Mouse (Mus musculus) lung, embryonic 14.5 days (tissue): ENCODE measurements around the gene Alcam. TPM values are rescaled to one million over a fixed set of nuclear protein-coding genes. Genes with fewer than 3 reads are reported as not detected.
A peak's percentile ranks its signal among the peaks of the same experiment; 100 is the strongest.

Experiments used
- ATAC-seq: fragments of 200-750 bp; cut with Nextera tagmentation; 2 replicates; pipeline ENCODE4 v1.8.0; 2017; ENCODE audit warnings: mild to moderate bottlenecking, moderate TSS enrichment, moderate library complexity; ENCODE audit not compliant: insufficient read depth
- DNase-seq: peaks from one replicate; pipeline ENCODE4 v3.0.0-alpha.2; 2015
- H3K27ac ChIP-seq: fragments of 300-500 bp; sonication (generic); 2 replicates; pipeline ENCODE4 v1.5.1; 2014; ENCODE audit warnings: low read depth, mild to moderate bottlenecking, moderate library complexity
- H3K27me3 ChIP-seq: fragments of 300-500 bp; sonication (generic); 2 replicates; pipeline ENCODE4 v1.6.1; 2014; ENCODE audit warnings: low read length, control low read depth; ENCODE audit not compliant: insufficient read depth
- H3K36me3 ChIP-seq: fragments of 300-500 bp; sonication (generic); 2 replicates; pipeline ENCODE4 v1.6.1; 2014; ENCODE audit warnings: control low read depth; ENCODE audit not compliant: insufficient read depth
- H3K4me1 ChIP-seq: fragments of 300-500 bp; sonication (generic); 2 replicates; pipeline ENCODE4 v1.6.1; 2014; ENCODE audit warnings: antibody characterized with exemption, control low read depth; ENCODE audit not compliant: insufficient read depth
- H3K4me2 ChIP-seq: fragments of 300-500 bp; sonication (generic); 2 replicates; pipeline ENCODE4 v1.6.1; 2014; ENCODE audit warnings: mild to moderate bottlenecking
- H3K4me3 ChIP-seq: fragments of 300-500 bp; sonication (generic); 2 replicates; pipeline ENCODE4 v1.5.1; 2014; ENCODE audit warnings: low read depth, low read length
- H3K9ac ChIP-seq: fragments of 300-500 bp; sonication (generic); 2 replicates; pipeline ENCODE4 v1.6.1; 2014
- H3K9me3 ChIP-seq: fragments of 300-500 bp; sonication (generic); 2 replicates; pipeline ENCODE4 v1.6.1; 2016; ENCODE audit warnings: low read depth, low read length, control low read depth
- CTCF ChIP-seq: IDR thresholded peaks from 2 replicates; pipeline ENCODE4 v1.5.1; 2016; ENCODE audit warnings: antibody characterized with exemption, low read depth
- WGBS: fragments of 180-500 bp; shearing (Covaris S2); extraction: QIAGEN DNeasy Blood & Tissue Kit; methylation state at CpG from one replicate; pipeline ENCODE4 v1.1.7; 2014; 5-methylcytosine and 5-hydroxymethylcytosine counted together
- polyA plus RNA-seq: library from polyadenylated mRNA; unstranded; fragments of >200 nt; fragmentation: Nextera tagmentation; extraction: Ambion mirVana; gene quantifications from 2 replicates; pipeline ENCODE4 v1.2.1, GENCODE M21; 2014

Gene Alcam
- polyA plus RNA-seq, 1 experiment from 2014 or later: 52.0 TPM

DNA sequence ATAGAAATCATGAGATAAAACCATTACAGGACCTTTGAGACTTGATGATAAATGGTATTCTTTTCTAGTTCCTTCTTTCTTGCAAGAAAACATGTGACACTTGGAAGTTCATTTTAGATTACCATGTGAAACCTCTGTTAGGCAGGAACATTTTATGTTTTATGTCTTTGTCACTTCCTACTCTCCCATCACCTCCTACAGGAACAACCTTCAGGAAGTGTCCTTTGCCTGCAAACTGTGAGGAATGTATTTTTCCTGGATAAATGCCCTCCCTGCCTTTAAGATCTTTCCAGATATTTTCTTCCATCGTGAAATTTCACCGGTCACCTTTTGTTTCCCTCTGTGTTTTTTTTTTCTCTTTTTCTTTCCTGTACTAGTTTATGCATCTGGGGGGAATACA is 17.0 kb upstream of the Alcam start:
- no peaks in the 10 kb centered on the region for H3K36me3 ChIP-seq
- H3K4me1 ChIP-seq: no peaks in the 10 kb centered on the region
- 33% methylated on average over 2 of the region's 2 CpGs for WGBS
- H3K9me3 ChIP-seq: no peaks in the 10 kb centered on the region
- TF ChIP-seq CTCF: no peak
- H3K27me3 ChIP-seq: no peaks in the 10 kb centered on the region
- no peak overlapping the region for H3K4me2 ChIP-seq
- H3K4me3 ChIP-seq: no peak overlapping the region
- no peak overlapping the region for H3K27ac ChIP-seq
- no peak overlapping the region for H3K9ac ChIP-seq
- ATAC-seq (no peak), DNase-seq (no peak)

GRCm38 (mm10) chr16:52470226-52470625 is 16.4 kb upstream of the Alcam start:
- 77% methylated on average over 3 of the region's 3 CpGs for WGBS
- H3K4me2 ChIP-seq: no peak overlapping the region
- no peaks in the 10 kb centered on the region for H3K27me3 ChIP-seq
- H3K9me3 ChIP-seq: no peaks in the 10 kb centered on the region
- no peak overlapping the region for H3K4me3 ChIP-seq
- H3K27ac ChIP-seq: no peak overlapping the region
- no peaks in the 10 kb centered on the region for H3K4me1 ChIP-seq
- H3K36me3 ChIP-seq: no peaks in the 10 kb centered on the region
- ATAC-seq (no peak), DNase-seq (no peak)
- no peak for TF ChIP-seq CTCF
- H3K9ac ChIP-seq: no peak overlapping the region

DNA sequence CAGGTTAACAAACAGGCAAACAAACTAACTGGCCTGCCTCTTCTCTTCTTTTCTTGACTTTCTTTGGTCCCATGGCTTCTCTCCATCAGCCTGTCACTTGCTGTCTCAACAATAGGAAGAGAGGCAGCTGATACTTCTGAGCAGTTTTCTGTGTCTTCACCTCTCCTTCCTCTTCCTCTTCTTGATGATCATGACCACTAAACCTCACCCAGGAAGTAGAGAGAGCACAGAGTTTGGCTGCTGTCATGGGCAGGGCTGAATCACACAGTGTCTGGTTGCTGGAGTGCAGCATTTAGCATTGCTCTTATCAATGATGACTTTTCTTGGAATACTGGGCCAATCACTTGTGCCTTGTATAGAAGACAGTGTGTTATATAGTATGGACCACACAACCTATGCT is 14.6 kb upstream of the Alcam start:
- Histone ChIP-seq H3K36me3 (no peaks in the 10 kb centered on the region), H3K4me2 (no peak overlapping the region), H3K9me3 (no peaks in the 10 kb centered on the region), H3K4me1 (no peaks in the 10 kb centered on the region), H3K27me3 (no peaks in the 10 kb centered on the region), H3K27ac (no peak overlapping the region), H3K9ac (no peak overlapping the region), H3K4me3 (no peak overlapping the region)
- TF ChIP-seq CTCF: no peak
- DNase-seq (no peak), ATAC-seq (no peak)

DNA sequence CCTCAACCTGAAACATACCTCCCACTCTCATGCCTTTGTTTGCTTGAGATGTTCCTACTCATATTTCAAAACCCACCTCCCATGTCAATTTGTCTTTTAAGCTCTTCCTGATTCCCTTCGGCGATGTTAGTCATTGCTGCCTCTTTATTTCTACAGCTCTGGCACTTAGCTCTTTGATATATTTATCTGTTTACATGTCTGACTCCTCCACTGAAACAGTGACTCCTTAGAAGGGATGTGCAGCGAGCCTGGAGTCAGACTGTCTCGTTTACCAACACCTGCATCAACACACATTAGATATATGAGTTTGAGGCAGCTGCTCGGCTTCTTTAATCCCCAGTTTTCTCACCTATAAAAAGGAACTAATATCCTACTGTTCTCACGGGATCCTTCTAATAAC is 12.9 kb upstream of the Alcam start:
- TF ChIP-seq CTCF: no peak
- Histone ChIP-seq H3K4me3 (no peak overlapping the region), H3K27me3 (no peaks in the 10 kb centered on the region), H3K9me3 (no peaks in the 10 kb centered on the region), H3K4me2 (no peak overlapping the region), H3K4me1 (no peaks in the 10 kb centered on the region), H3K27ac (no peak overlapping the region), H3K9ac (no peak overlapping the region), H3K36me3 (no peaks in the 10 kb centered on the region)
- WGBS: 55% methylated on average over 6 of the region's 6 CpGs
- ATAC-seq: no peak
- DNase-seq: no peak

GRCm38 (mm10) chr16:52464597-52464996 is 10.7 kb upstream of the Alcam start:
- Histone ChIP-seq H3K4me1 (no peaks in the 10 kb centered on the region), H3K9ac (no peak overlapping the region), H3K4me3 (no peak overlapping the region), H3K27ac (no peak overlapping the region), H3K4me2 (no peak overlapping the region), H3K9me3 (no peaks in the 10 kb centered on the region), H3K36me3 (no peaks in the 10 kb centered on the region), H3K27me3 (no peaks in the 10 kb centered on the region)
- DNase-seq (no peak), ATAC-seq (no peak)
- WGBS: 96% methylated on average over 1 of the region's 1 CpGs
- TF ChIP-seq CTCF: no peak

GRCm38 (mm10) chr16:52452862-52453715 is 785 bp downstream of the Alcam start:
- Histone ChIP-seq H3K4me2 (peak overlapping the region; percentile 84), H3K4me1 (peaks cover 3% of the 10 kb centered on the region; the same call in 1 of the 2 replicates), H3K27ac (peak overlapping the region; percentile 65; the same call in 1 of the 2 replicates), H3K27me3 (no peaks in the 10 kb centered on the region), H3K9me3 (no peaks in the 10 kb centered on the region), H3K9ac (peak overlapping the region; percentile 49), H3K4me3 (peak overlapping the region; percentile 64), H3K36me3 (no peaks in the 10 kb centered on the region)
- under 1% methylated on average over 54 of the region's 55 CpGs for whole genome bisulfite sequencing
- ATAC-seq: peak; percentile 97
- DNase-seq: peak; percentile 98
- TF ChIP-seq CTCF: peak; percentile 98

GRCm38 (mm10) chr16:52452477-52452831 is 1.4 kb downstream of the Alcam start:
- no peak for DNase-seq
- Histone ChIP-seq H3K4me2 (peak overlapping the region; percentile 84), H3K9ac (peak overlapping the region; percentile 49), H3K27ac (peak overlapping the region; percentile 46; the same call in 1 of the 2 replicates), H3K27me3 (no peaks in the 10 kb centered on the region), H3K4me1 (peaks cover 3% of the 10 kb centered on the region; the same call in 1 of the 2 replicates), H3K4me3 (peak overlapping the region; percentile 64), H3K36me3 (no peaks in the 10 kb centered on the region), H3K9me3 (no peaks in the 10 kb centered on the region)
- peak; percentile 3 for ATAC-seq
- TF ChIP-seq CTCF: no peak
- 0% methylated on average over 26 of the region's 26 CpGs for WGBS
